Mouse (Mus musculus) Muller cell, postnatal 12 days (primary cell): ENCODE measurements around the gene Ptprs.

ENCODE experiments used
- DNase-seq: peaks from one replicate; pipeline ENCODE4 v3.0.0-alpha.2; 2015; ENCODE audit errors: inconsistent ontology term

The Ptprs gene

DNA sequence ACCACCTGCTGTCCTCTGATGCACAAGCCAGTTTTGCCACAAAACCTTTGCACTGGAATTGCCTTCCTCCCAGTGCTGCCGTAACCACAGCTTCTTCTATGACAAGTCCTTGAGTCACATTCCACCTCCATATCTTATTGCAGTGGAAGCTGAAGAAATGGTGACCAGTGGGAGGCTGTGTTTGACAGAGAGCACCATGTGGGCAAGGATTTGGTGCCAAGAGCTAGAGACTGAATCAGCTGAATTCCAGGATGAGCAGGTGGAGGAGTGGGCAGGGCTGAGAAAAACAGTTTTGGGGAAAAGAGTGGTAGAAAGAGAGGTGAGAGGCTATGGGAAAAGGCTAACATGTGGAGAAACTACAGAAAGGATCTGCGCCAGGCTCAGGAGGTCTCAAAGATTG, 17.6 kb upstream of the Ptprs start:
- DNase-seq = no peak

- DNase-seq = no peak
These were observed 14.3 kb upstream of the Ptprs start for GRCm38 (mm10) chr17:56490438-56491152.

- DNase-seq = no peak
These were observed 11.7 kb upstream of the Ptprs start for GRCm38 (mm10) chr17:56488028-56488427.

- DNase-seq = no peak
These were observed 11.2 kb upstream of the Ptprs start for GRCm38 (mm10) chr17:56487441-56487888.

GRCm38 (mm10) chr17:56485926-56486325, 9.6 kb upstream of the Ptprs start:
- no peak for DNase-seq

- no peak for DNase-seq
These were observed 8.8 kb upstream of the Ptprs start for GRCm38 (mm10) chr17:56485118-56485517.

- no peak for DNase-seq
These were observed 6.4 kb upstream of the Ptprs start for GRCm38 (mm10) chr17:56482671-56483070.

DNA sequence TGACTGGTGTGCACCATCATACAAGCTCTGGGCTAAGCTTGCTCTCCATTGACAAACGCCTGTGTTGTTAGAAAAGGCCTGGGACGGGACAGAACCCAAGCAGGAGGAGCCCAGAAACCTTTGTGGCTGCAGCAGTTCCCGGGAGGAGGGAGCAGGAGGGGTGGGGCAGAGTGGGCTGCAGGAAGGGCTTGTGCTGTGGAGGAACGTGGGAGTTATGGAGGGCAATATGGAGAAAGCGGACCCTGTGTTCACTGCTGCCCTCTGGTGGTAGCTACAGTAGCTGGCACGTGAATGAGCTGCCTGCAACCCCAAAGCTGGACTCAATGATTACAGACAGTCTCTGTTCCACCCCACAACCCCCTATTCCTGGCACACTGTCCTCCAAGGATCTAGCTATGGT, 3.1 kb upstream of the Ptprs start:
- no peak for DNase-seq

DNA sequence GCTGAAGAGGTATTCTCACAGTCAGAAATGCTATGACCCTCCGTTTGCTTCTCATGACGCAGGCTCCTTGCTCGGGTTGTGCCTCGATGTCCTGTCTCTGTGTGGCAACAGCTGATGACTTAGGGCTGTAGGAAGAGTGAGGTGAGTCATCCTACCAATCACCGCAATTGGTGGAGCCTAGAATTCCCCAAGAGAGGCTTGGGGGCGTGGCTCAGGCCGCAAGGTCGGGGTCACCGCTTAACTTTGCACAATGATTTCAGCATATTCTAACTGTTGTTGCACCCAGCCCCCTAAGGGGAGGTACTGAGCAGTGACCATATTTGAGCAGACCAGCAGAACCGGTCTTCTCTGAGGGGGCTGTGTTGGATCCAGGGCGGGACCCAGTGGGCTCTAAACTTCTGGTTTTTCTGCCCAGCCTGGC, 1.9 kb upstream of the Ptprs start:
- no peak for DNase-seq

DNA sequence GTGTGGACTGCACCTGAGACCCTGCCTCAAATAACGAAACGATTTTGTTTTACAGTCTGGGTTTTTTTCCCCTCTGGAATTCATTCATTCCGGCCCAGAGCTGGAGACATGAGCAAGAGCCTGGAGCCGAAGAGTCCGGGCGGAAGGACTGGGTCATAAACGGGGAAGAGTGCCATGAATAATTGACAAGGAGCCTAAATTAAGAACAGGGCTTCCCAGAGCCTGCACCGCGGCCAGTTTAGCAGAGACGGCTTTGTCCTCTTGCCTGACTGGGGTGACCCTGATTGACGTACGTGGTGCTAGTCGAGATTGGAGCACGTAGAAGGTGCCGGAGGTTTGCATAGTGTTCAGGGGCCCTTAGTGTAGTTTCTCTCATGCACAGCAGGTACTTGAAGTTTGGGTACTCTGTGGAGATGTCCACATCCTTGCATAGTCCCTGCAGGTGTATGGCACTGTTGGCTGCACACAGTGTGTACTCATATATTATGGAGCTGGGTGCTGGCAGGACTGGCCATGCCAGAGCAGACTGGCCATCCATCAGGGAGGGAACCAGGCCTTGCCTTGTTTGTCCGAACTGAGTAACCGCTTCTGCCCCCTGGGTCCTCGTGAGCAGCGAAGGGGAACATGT, 1.0 kb upstream of the Ptprs start:
- no peak for DNase-seq

GRCm38 (mm10) chr17:56475584-56476401, 490 bp downstream of the Ptprs start:
- DNase-seq = no peak

GRCm38 (mm10) chr17:56474831-56475581, 1.3 kb downstream of the Ptprs start:
- peak; percentile 71 for DNase-seq

GRCm38 (mm10) chr17:56474311-56474830, 1.9 kb downstream of the Ptprs start:
- no peak for DNase-seq

- DNase-seq = no peak
These were observed 2.7 kb downstream of the Ptprs start for GRCm38 (mm10) chr17:56473611-56473905.

DNA sequence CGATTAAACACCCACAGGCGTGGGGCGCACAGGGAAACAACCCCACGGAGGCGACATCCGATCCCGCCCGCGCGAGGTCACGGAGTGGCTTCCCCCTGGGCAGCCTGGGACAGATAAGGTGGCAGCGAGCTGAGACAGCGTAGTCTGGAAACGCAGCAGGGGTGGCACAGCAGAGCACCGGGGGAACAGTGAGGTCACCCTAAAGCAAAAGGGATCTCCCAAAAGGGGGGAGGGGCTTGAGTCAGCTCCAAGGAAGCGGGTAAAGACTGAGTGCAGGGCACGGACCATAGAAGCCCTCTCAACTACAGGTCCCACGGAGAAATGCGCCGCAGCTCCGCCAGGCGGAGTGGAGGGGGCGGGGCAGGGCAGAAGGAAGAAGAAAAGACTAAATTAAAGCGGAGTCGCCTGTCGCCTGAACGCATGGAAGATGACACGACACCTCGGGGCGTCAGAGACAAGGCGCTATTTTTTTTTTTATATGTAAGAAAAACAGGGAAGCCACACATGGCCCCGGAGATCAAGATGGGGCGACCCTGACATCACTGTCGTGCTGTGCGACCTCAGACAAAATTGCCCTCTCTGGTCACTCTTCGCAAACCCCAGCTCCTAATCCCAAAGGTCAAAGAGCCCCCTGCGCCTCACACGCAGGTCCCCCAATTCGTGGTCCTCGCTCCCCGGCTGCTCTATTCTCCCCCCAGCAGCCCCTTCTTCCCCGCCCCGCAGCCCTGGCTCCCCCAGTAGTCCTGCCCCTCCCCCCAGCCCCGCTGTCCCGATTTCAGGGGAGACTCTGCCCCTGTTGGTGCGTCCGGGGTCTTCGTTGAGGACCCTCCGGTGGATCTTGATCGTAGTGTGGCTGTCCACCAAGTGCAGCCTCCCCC, 3.3 kb downstream of the Ptprs start:
- peak; percentile 83 for DNase-seq

DNA sequence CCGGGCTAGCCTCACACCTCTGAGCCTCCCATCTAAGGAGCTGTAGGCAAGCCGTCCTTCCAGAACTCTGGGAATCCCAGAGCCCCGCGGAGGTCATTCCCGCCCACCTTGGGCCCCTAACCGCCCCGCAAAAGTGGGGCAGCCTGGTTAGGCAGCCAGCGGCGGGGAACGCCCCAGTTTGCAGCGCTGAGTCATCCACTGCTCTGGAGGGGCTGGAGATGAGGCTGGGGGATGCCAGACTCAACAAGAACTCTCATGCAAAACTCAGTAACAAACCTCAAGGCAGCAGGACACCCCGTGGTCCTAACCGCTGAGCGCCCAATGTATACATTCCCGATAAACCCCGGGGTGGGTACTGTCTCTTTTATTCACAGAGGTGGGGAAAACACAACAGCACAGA, 4.2 kb downstream of the Ptprs start:
- peak; percentile 66 for DNase-seq

DNA sequence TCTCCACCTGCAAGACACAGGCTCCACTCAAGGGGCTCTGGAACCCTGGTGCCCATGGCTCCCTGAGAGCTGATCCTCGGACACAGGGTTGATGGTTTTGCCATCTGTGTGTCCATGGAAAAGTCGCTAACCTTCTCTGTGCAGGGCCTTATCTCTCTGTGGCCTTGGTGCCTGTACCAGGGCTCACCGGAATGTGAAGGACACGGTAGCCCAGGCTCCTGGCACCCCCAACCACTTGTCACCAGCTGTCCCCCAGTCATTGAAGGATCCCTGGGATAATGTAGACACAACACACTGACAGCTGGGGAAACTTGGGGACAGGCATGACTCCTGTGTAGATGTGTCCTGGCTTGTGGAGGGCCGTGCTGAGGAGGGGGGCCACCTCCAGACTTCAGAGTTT, 5.1 kb downstream of the Ptprs start:
- no peak for DNase-seq

DNA sequence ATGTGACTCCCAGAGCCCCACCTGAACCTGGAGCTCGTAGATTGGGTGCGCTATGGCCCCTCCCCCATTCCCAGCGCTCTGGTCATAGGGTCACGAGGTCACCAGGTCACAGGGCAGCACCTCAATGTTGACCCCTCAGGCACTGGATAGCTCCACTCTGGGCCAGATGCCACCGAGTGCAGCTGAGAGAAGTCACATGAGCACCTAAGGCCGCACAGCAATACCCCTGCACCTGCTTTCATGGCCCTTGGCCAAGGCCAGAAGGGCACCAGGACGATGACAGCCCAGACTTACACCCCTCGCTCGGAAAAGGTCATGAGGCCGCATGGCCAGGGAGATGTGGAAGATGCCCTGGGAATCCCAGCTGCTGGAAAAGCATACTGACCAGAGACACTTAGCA, 5.7 kb downstream of the Ptprs start:
- DNase-seq = no peak

DNA sequence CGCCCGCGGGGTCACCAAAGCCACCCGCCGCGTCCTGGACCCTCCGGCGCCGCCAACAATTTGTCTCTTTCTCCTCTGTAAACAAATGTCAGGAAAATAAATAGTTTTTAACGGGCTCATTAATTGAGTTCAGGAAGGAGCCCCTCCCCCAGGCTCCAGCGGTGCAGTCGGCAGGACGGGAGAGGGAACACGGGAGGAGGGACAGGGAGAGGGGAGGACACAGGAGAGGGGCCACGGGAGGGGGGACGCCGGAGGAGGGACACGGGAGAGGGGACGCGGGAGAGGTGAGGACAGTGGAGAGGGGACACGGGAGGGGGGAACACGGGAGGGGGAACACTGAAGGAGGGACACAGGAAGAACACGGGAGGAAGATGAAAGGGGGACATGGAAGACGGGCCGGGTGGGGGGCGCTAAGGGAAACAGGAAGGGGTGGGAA, 6.3 kb downstream of the Ptprs start:
- no peak for DNase-seq

- no peak for DNase-seq
These were observed 7.0 kb downstream of the Ptprs start for GRCm38 (mm10) chr17:56469275-56469674.

DNA sequence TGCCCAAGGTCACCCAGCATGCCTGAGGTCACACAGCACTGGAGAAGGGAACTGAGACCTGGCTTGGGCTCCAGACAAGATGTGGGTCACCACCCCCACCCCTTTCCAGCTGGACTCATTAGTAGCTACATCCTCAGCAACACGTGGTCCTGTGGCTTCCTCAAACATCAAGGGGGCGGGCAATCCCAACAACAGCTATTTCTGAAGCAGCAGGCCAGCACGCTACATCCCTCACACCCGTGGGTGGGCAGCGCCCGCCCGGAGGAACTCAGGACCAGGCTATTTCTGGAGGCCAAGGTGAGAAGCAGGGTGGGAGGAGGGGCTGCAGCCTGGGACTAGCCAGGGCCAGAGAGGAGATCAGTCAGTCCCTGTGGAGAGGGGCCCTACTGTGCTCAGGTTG, 7.4 kb downstream of the Ptprs start:
- DNase-seq = peak; percentile 75
